Mouse (Mus musculus) embryo, embryonic 11 days (tissue): ENCODE results near the gene Irf9.
A peak's percentile ranks its signal among the peaks of the same experiment; 100 is the strongest.

Source experiments
- DNase-seq: peaks from one replicate; pipeline ENCODE4 v3.0.0-alpha.2; 2015

Irf9 gene

DNA sequence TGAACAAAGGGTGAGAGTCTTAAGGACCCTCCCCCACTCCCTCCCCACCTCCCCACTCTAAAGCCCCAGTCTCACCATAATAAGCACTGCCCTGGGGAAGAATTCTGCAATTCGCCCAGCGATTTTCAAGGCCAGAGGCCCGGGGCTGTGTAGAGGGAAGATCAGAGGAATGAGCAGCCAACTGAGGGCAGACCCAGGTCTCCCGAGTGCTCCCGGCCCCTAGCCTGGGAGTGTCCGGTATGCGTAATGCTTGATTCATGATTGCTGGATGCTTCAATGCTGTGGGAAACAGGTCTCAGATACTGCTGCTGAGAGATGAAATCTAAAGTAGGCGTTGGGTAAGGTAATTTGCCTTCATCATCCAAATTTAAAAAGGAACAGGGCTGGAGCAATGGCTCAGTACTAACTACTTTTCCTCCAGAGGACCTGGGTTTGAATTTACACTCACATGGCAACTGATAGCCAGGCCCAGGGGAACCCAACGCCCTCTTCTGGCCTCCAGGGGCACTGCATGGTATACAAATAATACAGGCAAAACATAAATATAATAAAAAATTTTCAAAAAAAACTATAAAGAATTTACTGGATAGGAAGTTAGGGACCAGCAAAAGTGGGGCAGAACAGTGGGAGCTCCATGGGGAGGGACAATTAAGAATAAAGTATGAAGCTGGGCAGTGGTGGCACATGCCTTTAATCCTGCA, 21.2 kb upstream of the Irf9 start:
- DNase-seq, result no peak

DNA sequence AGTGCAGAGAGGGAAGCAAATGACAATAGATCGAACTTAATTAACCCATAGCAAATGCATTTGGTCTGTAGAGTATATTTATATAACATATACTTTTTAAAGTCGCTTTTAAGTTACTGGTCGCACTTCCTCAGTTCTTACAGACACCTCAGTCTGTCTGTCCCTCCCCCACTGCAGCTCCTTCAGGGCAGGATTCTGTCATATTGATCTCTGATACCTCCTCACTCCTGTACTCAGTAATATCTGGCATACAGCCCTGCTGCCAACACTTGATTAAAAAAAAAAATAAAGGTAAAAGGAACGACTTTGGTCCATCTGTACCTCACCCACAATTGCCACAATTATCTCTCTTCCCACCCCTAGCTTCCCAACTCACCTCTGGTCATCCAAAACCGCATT, 19.1 kb upstream of the Irf9 start:
- no peak for DNase-seq

DNA sequence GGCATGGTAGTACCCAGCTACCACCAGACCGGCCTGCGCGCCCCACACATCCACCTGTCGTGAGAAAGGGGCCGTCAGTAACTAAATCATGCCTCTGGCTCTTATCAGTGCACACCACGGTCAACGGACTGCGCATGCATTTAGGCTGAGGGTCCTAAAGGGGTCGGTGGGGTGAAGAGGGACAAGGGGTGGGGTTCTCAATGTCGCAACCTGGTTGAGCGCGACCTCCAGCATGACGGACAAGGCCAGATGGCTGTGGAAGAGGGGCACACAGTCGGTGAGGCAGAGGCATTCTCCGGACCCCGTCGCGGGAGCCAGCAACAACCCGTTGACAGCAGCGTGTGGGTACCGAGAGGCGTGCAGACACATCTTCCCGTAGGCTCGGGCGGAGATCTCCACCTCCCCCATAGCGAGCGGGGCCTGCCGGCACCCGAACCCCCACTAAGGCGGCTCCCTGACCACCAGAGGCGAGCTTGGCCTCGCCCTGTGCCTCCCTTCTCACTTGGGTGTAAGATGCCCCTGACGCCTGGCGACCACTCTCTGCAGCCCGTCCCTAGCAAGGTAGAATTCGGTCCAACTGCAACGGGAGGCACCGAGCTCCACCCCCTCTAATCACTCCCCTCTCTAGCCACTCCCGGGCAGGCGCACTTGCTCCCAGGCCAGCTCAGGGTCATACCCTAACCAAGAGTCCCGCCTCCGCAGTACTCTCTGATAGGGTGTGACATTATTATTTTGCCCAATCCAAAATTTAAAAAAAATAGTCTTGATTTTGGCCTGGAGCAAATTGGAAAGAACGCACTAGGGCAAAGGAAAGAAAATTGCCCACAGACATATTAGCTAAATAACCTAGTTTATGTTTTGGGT, 18.4 kb upstream of the Irf9 start, which contains the start of gene Emc9:
Gene Emc9, minus strand, starts transcription at position 601 of the 864 bp plus-strand sequence.
- DNase-seq, result peak; percentile 79

DNA sequence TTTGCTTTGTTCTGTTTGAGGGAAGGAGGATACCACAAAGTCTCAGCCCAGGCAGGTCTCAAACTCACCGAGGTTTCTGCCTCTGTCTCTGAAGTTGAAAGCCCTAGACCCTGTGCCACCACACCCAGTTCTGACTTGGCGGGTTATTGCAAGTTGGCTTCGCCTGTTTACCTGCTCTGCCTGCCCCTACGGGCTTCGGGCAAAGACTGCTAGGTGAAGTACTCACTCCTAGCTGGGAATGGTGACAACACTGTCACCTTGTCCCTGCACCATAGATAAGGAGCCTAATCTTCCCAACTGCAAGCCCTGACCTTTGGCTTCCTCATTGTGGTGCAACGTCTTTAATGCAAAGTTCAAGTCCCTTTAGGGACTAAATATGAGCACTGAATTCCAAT, 17.8 kb upstream of the Irf9 start:
- no peak for DNase-seq

DNA sequence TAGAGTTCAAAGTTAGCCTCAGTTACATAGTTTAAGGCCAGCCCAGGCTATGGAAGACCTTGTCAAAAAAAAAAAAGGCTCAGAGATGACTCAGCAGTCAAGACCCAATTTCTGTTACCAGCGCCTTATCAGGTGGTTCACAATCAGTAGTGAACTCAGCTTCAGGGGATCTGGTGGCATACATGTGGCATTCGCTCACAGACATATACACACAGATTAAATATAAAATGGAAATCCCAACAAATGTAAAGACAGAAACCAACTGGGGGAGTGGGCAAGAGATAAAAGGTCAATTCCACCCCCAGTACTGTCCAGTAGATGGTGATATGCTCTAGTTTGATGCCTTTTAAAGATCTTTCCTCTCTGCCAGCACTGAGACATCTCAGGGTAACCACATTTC, 17.2 kb upstream of the Irf9 start:
- no peak for DNase-seq

DNA sequence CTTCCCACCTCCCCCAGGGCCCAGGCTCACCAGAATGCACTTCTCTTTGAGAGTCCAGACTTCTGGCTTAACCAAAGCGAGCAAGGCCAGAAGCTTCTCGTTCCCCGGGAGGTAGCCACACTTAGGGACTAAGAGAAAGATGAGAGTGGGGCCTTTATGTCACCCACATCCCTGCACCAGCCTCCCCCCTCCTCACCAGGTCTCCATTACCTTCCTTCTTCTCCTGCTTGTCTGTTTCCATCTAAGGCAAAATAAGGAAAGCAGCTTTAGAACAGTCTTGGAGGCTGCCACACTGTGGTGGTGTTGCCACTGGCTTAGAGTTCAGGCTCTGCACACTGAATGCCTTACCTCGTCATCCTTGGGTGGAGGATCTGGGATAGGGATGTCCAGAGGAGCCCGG, 14.1 kb upstream of the Irf9 start:
- DNase-seq, result no peak

DNA sequence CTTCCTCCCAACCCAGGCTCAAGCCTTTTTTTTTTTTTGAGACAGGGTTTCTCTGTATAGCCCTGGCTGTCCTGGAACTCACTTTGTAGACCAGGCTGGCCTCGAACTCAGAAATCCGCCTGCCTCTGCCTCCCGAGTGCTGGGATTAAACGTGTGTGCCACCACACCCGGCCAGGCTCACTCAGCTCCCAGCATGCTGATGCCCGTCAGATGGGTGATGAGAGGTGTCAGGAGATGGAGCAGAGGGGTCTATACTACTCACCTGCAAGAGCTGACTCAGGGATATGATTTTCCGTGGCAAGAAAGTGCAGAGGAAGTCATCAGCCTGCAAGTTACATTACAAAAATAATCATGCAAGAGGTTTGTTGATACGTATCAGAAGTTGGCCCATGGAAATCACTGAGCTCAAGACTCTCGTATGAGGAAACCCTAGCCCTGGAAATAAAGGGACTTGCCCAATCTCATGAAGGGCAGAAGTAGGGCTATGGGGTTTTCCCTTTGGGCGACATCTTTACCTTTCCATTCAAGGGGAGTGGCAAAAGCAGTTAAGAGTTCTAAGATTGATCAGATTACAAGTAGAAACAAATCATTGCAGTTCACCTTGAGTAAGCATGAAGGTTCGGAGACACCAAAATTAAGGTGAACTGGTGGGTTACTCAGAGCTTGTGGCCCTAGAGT, 13.5 kb upstream of the Irf9 start:
- DNase-seq, result no peak

DNA sequence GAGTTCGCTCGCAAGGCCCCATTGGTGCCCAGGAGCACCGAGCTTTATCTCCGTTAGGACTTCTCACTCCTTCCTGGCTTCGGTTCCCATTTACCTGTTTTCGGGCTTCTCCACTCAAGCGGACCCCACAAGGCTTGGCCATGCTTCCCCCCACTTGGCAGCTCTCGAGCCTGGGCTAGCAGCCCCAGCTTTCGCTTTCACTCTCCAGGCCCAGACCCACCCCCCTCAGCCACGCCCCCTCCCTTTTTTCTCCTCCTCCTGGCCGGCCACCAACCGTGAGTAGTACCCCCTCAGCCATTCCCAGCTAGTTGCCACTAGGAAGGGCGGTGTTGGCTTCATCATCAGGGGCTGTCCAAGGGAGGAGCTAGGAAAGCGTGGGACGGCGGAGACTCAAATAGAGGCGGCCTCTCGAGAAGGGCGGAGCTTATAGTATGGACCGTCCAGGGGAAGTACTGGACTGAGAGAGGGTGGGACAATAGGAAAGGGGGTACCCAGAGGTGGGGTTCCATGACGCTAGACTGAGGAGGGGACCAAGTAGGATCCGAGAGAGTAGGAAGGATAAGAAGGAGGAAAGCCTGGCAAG, 12.5 kb upstream of the Irf9 start, which contains the start of gene Psme2:
Gene Psme2, minus strand, starts transcription at position 366 of the 583 bp plus-strand sequence.
- peak; percentile 97 for DNase-seq

DNA sequence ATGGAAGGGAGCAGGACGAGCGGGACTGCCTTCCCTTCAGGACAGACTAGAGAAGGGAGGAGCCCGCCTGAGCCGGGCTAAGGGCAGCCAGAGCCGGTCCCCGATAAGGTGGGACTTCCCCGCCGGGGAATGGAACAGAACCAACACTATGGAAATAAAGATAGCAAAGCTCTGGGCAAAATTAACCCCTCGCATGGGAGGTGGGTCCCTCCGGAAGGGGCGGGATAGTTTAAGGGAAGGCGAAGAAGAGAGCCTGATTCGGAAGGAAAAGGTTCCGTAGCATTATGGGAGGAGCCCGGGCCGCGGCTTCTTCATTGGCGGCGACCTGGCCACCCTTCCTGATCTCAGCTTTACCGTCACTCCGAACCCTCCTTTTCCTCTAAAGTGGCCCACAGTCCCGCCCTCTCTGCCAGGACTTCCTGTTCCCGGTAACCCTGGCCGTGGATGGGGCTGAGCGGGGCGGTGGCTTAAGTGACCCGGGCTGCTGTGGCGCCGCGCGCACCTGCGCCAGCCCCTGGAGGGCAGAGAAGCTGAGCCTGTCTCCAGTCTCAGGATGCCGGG, 12.0 kb upstream of the Irf9 start, which contains the start of gene Rnf31:
Gene Rnf31, plus strand, starts transcription at position 378 of the 561 bp plus-strand sequence.
- DNase-seq, result peak; percentile 94

DNA sequence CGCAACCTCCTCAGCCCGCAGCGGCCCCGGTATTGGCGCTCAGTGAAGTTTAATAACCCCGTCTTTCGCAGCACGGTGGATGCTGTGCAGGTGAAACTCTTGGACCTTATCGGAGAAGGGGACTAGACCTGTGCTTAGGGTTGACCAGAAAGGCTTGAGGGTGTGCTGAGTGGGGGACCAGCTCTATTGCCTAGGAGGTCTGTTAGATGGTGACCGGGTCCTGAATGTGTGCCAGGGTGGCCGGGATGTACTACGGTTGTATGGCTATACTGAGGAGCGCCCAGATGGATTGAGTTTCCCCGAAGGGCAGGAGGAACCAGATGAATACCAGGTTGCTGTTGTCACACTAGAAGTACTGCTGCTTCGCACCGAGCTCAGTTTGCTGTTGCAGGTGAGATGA, 11.1 kb upstream of the Irf9 start:
- no peak for DNase-seq

DNA sequence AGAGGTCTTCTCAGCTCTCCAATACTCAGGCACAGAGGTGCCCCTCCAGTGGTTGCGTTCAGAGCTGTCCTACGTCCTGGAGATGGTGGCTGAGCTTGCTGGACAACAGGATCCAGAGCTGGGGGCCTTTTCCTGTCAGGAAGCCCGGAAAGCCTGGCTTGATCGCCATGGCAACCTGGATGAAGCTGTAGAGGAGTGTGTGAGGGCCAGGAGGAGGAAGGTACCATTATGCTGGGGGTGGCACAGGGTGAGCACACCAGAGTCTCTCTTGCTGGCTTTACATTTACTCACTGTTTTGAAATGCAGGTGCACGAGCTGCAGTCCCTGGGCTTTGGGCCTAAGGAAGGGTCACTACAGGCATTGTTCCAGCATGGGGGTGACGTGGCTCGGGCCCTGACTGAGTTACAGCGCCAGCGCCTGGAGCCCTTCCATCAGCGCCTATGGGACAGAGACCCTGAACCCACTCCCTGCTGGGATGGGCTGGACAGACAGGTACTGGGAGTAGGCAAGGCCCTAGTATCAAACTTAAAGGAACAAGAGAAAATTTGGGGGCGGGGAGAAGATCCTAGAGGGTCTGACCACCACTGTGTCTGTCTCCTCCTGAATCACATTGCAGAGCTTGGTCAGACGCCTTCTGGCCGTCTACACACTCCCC, 7.2 kb upstream of the Irf9 start:
- no peak for DNase-seq

DNA sequence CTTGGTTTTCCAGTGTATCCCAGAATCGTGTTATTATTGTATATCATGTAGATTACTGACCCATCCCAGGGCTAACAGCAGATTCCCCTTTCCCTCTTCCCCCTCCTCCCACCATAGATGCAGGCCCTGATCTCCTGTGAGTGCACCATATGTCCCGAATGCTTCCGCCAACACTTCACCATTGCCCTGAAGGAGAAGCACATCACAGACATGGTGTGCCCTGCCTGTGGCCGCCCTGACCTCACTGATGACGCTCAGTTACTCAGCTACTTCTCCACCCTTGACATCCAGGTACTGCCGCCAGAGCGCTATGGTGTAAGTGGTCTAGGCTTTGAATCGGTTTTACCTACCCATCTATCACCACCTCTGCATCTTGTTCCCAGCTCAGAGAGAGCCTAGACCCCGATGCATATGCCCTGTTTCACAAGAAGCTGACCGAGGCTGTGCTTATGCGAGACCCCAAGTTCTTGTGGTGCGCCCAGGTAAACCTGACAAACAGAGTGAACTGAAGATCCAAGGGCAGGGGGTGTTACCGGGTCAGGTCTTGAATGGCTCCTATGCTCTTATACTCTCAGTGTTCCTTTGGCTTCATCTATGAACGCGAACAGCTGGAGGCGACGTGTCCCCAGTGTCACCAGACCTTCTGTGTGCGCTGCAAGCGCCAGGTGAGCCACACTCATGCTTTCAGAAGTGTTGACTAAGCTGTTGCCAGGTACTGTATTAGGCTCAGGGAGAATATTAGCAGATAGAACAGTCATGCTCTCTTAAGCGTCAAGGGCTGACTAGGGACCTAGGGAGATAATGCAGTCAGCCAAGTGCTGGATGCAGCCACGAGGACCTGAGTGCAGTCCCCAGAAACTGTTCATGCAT, 4.6 kb upstream of the Irf9 start:
- DNase-seq, result no peak

DNA sequence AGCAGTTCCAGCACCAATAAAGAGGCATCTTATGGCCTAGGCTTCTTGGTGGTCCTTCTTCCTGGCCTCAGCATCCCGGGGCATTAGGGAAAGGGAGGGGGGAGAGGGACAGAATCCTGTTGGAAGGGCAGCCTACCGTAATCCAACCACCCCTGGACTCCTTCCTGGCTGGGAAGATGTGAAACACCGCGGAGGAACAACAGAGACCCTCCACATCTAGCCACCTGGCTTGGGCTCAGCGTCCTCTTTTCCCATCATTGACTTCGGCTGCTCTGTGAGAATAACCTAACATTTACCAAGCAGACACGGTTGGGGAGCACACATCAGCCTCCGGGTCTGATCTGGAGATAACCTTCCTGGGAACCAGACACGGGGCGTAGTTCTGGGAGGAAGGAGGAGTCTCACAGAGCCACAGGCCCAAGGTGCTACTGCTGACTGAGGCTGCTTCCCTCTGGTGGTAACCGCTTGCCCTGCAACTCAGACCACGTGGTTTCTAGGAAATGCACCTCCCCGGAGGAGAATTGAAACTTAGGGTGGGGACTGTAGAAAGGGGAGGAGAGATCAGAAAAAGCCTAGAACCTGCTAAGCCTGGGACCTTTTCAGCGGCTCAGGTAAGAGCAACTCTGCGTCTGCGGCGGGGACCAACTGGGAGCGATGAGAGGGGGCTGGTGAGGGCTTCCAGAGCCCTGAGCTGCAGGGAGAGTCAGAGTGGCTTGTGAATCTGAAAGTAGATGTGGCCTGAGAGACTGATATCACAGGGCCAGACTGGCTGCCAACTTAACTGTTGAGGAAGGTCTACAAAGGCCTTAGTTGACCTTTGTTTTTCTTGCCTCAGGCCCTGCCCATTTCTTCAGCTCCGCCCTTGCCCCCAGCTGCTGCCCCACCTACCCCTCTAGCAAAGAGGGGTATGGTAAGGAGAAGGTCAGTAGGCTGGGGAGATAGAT, 534 bp downstream of the Irf9 start:
- peak; percentile 87 for DNase-seq

DNA sequence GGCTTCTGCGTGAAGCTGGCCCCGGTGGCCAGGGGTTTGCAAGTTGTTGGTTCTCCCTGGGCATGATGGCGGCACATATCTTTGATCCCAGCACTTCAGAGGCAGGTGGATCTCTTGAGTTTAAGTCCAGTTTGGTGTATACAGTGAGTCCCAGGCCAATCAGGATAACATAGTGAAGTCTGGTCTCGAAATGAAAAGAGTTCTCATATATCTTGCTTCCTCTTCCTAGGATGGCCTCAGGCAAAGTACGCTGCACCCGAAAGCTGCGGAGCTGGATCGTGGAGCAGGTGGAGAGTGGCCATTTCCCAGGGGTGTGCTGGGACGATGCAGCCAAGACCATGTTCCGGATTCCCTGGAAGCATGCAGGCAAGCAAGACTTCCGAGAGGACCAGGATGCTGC, 1.5 kb downstream of the Irf9 start:
- DNase-seq, result no peak

DNA sequence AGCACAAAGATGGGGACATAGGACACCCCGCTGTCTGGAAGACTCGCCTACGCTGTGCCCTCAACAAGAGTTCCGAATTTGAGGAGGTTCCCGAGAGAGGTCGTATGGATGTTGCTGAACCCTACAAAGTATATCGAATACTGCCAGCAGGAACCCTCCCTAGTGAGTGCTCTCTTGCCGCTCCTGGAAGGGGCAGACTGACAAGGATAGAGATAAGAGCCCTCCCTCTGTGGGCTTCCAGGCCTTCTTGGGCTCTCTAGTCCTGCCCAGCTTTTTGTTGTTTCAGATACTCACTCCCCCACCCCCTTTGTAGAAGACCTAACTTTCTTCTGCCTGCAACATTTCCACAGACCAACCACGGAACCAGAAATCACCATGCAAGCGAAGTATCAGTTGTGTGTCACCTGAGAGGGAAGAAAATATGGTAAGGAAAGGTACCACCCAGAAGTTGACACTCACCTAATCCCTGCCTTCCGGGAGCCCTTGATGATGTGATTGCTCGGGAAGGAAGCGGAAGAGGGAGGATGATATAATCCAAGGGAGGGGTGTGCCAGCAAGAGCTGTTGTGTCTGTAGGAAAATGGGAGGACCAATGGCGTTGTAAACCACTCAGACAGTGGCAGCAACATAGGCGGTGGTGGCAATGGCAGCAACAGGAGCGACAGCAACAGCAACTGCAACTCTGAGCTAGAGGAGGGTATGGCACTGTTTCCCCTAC, 2.5 kb downstream of the Irf9 start:
- no peak for DNase-seq

DNA sequence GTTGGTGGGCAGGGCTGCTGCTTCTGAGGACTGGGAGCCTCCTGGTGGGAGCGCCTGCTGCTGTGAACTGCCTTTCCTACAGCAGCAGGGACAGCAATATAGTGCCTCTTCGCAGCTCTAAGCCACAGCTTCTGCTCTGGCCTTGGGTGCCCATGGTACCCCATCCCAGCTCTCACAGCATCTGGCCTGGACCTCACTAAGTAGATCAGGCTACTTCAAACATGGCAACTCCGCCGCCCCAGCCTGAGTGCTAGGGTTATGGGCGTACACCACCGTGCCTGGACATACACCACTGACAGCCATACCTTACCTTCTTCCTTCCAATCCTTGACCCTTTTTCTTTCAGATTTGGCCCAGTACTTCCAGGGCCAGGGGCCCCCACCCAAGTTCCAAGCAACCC, 5.0 kb downstream of the Irf9 start:
- no peak for DNase-seq

DNA sequence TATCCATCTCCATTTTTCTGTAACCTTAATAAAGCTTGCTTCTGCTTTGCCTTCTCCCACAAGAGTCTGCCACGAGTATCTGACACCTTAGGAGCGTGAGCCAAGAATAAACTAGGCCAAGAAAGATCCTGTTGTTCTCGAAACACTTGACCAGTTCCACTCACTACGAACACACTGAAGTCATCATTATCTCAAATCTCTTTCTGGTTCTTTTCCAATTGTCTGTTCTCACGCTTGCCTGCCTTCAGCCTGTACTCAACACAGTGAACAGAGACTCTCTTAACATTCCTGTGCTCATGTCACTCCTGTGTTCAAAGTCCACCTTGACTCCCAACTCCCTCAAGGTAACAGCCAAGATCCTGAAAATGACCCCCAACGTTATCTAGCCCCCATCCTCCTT, 10.0 kb downstream of the Irf9 start:
- no peak for DNase-seq

DNA sequence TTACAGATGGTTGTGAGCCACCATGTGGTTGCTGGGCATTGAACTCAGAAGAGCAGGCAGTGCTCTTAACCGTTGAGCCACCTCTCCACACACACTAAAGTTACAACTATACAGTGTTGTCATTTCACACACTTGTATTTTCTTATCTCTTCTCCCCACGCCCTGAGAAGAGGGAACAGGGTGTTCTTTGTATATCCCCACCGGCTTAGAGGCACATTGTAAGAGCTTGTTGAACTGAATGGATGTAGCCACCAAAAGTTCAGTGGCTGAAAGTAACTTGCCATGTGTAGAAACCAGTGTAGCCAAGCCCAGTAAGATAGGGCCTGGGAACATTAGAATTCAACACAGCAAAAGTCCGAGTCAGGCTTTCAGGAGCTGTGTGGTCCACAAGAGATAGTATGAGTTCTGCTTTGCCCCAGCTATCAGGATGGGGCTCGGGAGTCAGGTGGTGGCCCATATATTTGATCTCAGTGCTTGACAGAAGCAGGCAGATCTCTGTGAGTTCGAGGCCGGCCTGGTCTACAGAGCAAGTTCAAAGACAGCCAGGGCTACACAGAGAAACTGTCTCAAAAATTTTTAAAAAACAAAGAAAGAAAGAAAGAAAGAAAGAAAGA, 11.3 kb downstream of the Irf9 start:
- DNase-seq, result no peak

DNA sequence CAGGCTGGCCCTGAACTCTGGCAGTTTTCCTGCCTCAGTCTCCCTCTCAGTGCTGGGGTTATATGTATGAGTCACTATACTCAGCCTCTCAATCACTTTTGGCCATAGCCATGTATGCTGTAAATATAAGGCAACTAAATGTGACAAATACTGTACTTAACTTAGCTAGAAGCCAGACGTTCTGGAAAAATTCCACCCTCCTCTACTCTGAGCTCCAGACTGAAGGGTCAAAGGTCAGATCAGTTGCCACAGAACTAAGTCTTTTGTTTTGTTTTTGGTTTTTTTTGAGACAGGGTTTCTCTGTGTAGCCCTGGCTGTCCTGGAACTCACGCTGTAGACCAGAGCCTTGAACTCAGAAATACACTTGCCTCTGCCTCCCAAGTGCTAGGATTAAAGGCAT, 12.5 kb downstream of the Irf9 start:
- DNase-seq, result no peak
